Mouse (Mus musculus): ENCODE data around the gene Wdr59.

DNA sequence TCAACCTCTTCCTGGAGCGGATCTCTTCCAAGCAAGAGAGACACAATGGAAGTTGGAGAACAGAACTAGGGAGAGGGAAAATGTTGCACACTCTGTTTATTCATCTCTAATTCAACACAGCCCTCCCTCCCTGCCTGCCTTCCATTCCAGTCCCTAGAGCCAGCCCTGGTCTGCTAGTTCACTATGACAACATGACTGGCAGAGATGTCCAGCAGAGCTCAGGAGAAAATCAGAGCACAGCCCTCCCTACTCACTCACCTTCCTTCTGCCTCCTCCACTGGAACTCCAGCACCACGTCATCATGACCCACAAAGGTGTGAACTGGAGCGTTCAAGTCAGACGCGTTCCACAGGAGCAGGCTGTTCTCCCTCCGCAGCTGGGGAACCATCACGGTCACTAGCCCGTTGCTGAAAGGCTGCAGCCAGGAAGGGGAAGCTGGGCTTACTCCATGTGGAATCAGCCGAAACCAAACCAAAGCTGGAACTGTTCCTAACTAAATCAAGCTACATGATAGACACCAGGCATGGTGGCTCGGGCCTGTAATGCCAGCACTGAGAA is 31.8 kb downstream of the Wdr59 start:
- TF ChIP-seq CTCF (IDR thresholded peaks at IDR 0.05; ENCODE audit: borderline replicate concordance, control insufficient read depth, extremely low read depth, insufficient read depth, low read length, poor library complexity) (no peak), POLR2A (IDR thresholded peaks at IDR 0.05; ENCODE audit: control insufficient read depth, extremely low read depth, insufficient read depth, low read length, poor library complexity) (no peak)
